Mouse (Mus musculus): Measurements from ENCODE around the gene Cbs. TPM values are rescaled to one million over a fixed set of nuclear protein-coding genes. Genes with fewer than 3 reads are reported as not detected.

Cbs gene
- polyA plus RNA-seq (2021) = 17.4 TPM

DNA sequence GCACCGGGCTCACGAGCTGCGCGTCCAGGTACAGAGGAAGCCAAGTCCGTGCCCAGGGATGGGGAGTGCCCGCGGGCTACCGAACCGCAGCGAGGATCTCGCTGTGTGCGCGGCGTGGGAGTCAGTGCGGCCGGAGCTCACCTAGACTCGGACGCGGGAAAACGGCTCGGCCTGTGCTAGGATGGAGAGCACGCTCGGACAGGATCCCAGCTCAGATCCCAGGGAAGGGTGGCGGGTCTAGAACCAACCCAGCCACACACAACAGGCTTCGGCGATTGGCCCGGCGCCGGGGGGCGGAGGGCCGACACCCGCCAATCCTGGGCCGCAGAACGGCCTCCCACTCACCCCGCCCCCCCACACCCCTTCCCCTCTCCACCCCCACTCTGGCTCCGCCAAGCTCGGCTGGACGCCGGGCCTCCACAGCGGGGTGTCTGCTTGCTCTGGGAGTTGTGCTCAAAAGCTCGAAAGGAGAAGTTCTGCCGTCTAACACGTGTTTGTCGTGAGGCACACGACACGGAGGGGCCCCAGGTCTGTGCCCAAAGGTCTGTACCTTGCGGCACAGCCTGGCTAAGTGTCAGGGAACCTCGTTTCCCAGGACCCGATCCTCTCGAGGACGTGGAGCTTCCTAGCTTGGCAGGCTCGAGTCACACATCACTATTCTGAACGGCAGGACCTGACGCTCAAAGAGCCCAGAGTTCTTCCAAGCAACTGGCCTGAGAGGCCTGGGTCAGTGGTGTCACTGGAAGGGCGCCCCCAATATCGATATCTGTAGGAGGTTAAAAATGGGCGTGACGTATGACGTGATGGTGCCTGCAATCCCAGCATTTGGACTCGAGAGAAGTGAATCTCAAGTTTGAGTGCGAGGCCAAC lies at the start of gene Cbs:
Gene Cbs (minus strand): TSS at position 297 of the 870 bp plus-strand sequence.
- in situ Hi-C loops (cut with MboI; ENCODE audit: low pct_unique_long_range_greater_than_20kb) = no loop called here
- CTCF ChIA-PET = no interaction called here
- no peak for TF ChIP-seq CTCF (IDR thresholded peaks at IDR 0.05)
- DNase-seq (ENCODE audit: low read depth, low spot score) = no peak
- H3K27me3 ChIP-seq = no peaks in the 10 kb centered on the region
- POLR2A ChIA-PET = no interaction called here
- ATAC-seq = no peak

DNA sequence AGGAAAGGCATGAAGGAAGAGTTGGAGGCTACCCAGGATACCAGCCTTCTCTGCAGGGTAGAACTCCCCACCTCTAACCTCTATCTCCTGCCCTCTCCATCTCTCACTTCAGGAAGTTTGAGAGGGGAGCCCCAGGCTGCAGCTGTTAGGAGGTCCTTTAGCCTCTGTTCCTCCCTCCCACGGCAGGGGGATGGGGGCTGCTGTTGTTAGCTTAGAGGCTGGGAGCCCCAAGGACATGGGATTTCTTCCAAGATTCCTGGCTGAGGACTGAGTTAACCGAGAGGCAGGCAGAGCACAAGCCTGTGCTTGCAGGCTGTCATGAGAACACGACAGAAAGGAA lies 49.2 kb upstream of the Cbs start:
- in situ Hi-C loops (cut with MboI; ENCODE audit: low pct_unique_long_range_greater_than_20kb) = loop anchor here (5.0 to 25.0 kb wide), 3 partner anchors 171 to 801 kb away; partner anchors contain the start of gene Sik1
- POLR2A ChIA-PET = no interaction called here

DNA sequence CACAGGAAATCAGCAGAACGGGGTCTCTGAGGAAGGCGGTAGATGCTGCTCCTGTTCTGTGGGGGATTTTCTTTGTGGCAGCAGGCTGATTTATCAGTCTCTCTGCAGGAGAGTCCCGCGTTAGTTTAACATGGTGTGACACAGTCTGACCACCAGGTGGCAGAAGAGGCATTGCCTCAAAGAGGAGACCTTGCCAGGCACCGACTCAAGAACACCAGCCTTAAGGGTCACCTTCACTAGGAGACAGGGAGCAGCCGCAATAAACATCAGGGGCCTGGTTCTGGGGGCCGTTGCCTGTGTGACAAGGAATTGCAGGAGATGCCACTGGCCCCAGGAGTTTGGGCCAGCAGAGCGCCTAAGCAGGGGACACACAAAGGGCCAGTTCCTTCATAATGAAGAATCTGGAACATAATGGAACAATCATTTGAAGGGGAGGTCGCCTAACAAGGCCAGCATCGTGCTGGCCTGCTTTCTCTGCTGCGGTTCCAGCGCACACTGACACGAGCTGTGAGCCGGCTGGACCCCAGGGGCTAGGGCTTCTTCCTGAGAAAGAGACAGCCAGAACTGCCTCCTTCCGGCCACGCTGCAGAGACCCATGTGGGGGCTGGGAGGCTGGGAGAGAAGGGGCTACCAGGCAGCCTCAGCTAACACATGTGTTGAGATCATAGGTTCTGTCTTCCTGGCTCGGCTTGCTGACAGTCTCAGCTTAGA lies 48.6 kb upstream of the Cbs start:
- POLR2A ChIA-PET = no interaction called here
- no peaks in the 10 kb centered on the region for H3K27me3 ChIP-seq
- in situ Hi-C loops (cut with MboI; ENCODE audit: low pct_unique_long_range_greater_than_20kb) = loop anchor here (5.0 to 25.0 kb wide), 3 partner anchors 172 to 802 kb away; partner anchors contain the start of gene Sik1
- no peak for TF ChIP-seq CTCF (IDR thresholded peaks at IDR 0.05)
- DNase-seq (ENCODE audit: low read depth, low spot score) (peak; percentile 51), ATAC-seq (peak; percentile 31)
- CTCF ChIA-PET = interaction anchor here (0.7 to 1.3 kb wide), 6 partner anchors 10 to 341 kb away, joined by 3 to 7 read pairs (median 4); no protein-coding TSS in a partner anchor

More for the DNA sequence above, 49.2 kb upstream of the Cbs start:
- CTCF ChIA-PET = interaction anchor here (0.7 to 1.3 kb wide), 6 partner anchors 9 to 341 kb away, joined by 3 to 7 read pairs (median 4); no protein-coding TSS in a partner anchor
- no peak for TF ChIP-seq CTCF (IDR thresholded peaks at IDR 0.05)
- ATAC-seq = peak; percentile 11
- no peak for DNase-seq (ENCODE audit: low read depth, low spot score)
- no peaks in the 10 kb centered on the region for H3K27me3 ChIP-seq

DNA sequence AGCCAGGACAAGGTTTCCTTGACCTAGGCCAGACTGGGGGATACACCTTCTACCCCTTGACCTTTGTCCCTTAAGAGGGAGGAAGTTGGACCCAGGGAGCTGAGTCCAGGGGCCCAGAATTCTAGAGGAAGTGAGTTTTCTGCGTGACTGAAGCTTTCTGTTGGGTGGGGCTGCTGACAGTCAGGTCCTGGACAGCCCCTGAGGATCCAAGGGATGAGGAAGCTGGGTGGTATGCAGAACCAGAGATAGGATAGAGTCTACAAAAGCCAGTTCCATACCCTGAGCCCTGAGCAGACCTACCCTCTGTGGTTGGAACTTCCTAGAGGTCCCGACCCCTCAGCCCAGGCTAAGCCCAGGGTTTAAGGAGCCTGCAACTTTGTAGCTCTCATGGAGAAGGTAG lies 43.4 kb upstream of the Cbs start:
- ChIA-PET POLR2A (interaction anchor here (0.7 kb wide), 1 partner anchor 234 kb away, joined by 4 read pairs; no protein-coding TSS in a partner anchor), CTCF (interaction anchor here (1.3 to 2.4 kb wide), 4 partner anchors 11 to 347 kb away, joined by 3 to 6 read pairs (median 4); no protein-coding TSS in a partner anchor)
- no peak for TF ChIP-seq CTCF (IDR thresholded peaks at IDR 0.05)
- ATAC-seq = peak; percentile 10
- in situ Hi-C loops (cut with MboI; ENCODE audit: low pct_unique_long_range_greater_than_20kb) = loop anchor here (25.0 kb wide), 1 partner anchor 807 kb away; no protein-coding TSS in a partner anchor
- no peak for DNase-seq (ENCODE audit: low read depth, low spot score)
- no peaks in the 10 kb centered on the region for H3K27me3 ChIP-seq

DNA sequence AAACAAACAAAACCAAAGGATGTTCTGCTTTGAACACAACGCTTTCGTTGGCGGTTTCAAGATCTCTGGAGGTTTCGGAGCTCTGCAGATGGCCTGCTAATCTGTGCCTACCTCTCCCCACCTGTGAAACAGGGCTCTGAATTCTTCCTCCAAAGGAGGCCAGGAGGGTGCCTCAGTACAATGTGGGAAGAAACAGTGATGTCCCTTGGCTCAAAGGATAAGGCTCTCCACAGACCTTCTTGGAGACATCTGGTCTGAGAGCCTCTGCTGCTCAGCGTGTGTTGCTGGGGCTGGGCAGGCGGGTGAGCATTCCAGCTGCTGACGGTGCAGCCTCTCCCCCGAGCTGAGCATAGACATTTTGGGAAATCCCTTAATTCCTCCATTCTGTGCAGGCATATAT lies 40.5 kb upstream of the Cbs start, which contains the start of gene Cryaa:
Gene Cryaa (plus strand): TSS at position 301 of the 400 bp plus-strand sequence.
- in situ Hi-C loops (cut with MboI; ENCODE audit: low pct_unique_long_range_greater_than_20kb) = loop anchor here (25.0 kb wide), 1 partner anchor 810 kb away; no protein-coding TSS in a partner anchor
- CTCF ChIA-PET = interaction anchor here (1.5 kb wide), 1 partner anchor 17 kb away, joined by 3 read pairs; no protein-coding TSS in a partner anchor
- ATAC-seq = no peak

GRCm38 (mm10) chr17:31674426-31674825 lies 37.4 kb upstream of the Cbs start:
- no peak for ATAC-seq
- ChIA-PET POLR2A (no interaction called here), CTCF (interaction anchor here (1.0 kb wide), 1 partner anchor 399 kb away, joined by 3 read pairs; no protein-coding TSS in a partner anchor)
- no peaks in the 10 kb centered on the region for H3K27me3 ChIP-seq
- no peak for DNase-seq (ENCODE audit: low read depth, low spot score)
- in situ Hi-C loops (cut with MboI; ENCODE audit: low pct_unique_long_range_greater_than_20kb) = no loop called here
- TF ChIP-seq CTCF (IDR thresholded peaks at IDR 0.05) = no peak

More for the DNA sequence above, 40.5 kb upstream of the Cbs start, which contains the start of gene Cryaa:
- no peaks in the 10 kb centered on the region for H3K27me3 ChIP-seq
- POLR2A ChIA-PET = no interaction called here
- no peak for TF ChIP-seq CTCF (IDR thresholded peaks at IDR 0.05)
- no peak for DNase-seq (ENCODE audit: low read depth, low spot score)

GRCm38 (mm10) chr17:31672279-31672678 lies 35.2 kb upstream of the Cbs start:
- ChIA-PET CTCF (no interaction called here), POLR2A (no interaction called here)
- ATAC-seq (no peak), DNase-seq (ENCODE audit: low read depth, low spot score) (no peak)
- no peaks in the 10 kb centered on the region for H3K27me3 ChIP-seq
- no peak for TF ChIP-seq CTCF (IDR thresholded peaks at IDR 0.05)
- in situ Hi-C loops (cut with MboI; ENCODE audit: low pct_unique_long_range_greater_than_20kb) = no loop called here

- no peak for ATAC-seq
- CTCF ChIA-PET = no interaction called here
- in situ Hi-C loops (cut with MboI; ENCODE audit: low pct_unique_long_range_greater_than_20kb) = no loop called here
- DNase-seq (ENCODE audit: low read depth, low spot score) = no peak
- POLR2A ChIA-PET = no interaction called here
- H3K27me3 ChIP-seq = no peaks in the 10 kb centered on the region
- no peak for TF ChIP-seq CTCF (IDR thresholded peaks at IDR 0.05)
These were observed 34.7 kb upstream of the Cbs start for GRCm38 (mm10) chr17:31671698-31672097.

- ChIA-PET CTCF (interaction anchor here (0.7 to 1.6 kb wide), 3 partner anchors 11 to 357 kb away, joined by 3 to 4 read pairs (median 3); no protein-coding TSS in a partner anchor), POLR2A (interaction anchor here (0.7 kb wide), 2 partner anchors 10 to 230 kb away, joined by 3 to 4 read pairs; no protein-coding TSS in a partner anchor)
- TF ChIP-seq CTCF (IDR thresholded peaks at IDR 0.05) = no peak
- DNase-seq (ENCODE audit: low read depth, low spot score) (peak; percentile 65), ATAC-seq (peak; percentile 88)
- H3K27me3 ChIP-seq = no peaks in the 10 kb centered on the region
- in situ Hi-C loops (cut with MboI; ENCODE audit: low pct_unique_long_range_greater_than_20kb) = no loop called here
These were observed 33.1 kb upstream of the Cbs start for GRCm38 (mm10) chr17:31670163-31670562.

DNA sequence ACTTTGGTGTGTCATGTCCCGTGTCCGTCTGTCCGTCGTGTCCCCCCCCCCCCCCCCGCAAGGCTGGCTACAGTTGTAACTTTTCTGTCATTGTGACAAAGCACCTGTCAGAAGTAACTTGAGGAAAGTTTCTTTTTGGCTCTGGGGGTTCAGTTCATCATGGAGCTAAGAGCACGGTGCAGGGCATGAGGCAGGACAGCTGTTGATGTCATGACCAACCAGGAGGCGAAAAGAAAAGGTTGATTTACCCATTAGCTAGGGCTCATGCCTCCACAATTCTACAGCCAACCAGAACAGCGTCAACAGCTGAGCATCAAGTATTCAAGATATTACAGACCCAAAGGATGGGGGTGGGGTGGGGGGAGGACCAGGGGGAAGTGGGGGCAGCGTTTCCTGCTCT lies 31.3 kb upstream of the Cbs start:
- in situ Hi-C loops (cut with MboI; ENCODE audit: low pct_unique_long_range_greater_than_20kb) = loop anchor here (10.0 kb wide), 1 partner anchor 154 kb away; the partner anchor contains the start of gene Wdr4
- no peak for ATAC-seq
- no peak for DNase-seq (ENCODE audit: low read depth, low spot score)
- ChIA-PET CTCF (interaction anchor here (1.2 to 2.2 kb wide), 2 partner anchors 54 to 149 kb away, joined by 3 to 9 read pairs; partner anchors contain the start of gene Wdr4), POLR2A (interaction anchor here (0.6 kb wide), 1 partner anchor 16 kb away, joined by 3 read pairs; no protein-coding TSS in a partner anchor)
- no peak for TF ChIP-seq CTCF (IDR thresholded peaks at IDR 0.05)
- no peaks in the 10 kb centered on the region for H3K27me3 ChIP-seq

Data from Patski (cell line).